Mouse (Mus musculus) adrenal gland, postnatal 14 days (tissue): ENCODE measurements around the gene Gm20388. TPM values are rescaled to one million over a fixed set of nuclear protein-coding genes. Genes with fewer than 3 reads are reported as not detected.
A peak's percentile ranks its signal among the peaks of the same experiment; 100 is the strongest.
"Not testable (repeated sequence)": the region's sequence is repeated elsewhere in the genome, so short reads cannot be mapped to it uniquely, and the experiment has no call there.

Experiments
- DNase-seq: peaks from one replicate; pipeline ENCODE4 v3.0.0; 2021; ENCODE audit warnings: mixed read lengths
- total RNA-seq: library from RNA; stranded (reverse); gene quantifications from 2 replicates; pipeline ENCODE4 v1.2.3, GENCODE M21; 2021

Gene Gm20388
- total RNA-seq, 1 experiment from 2014 or later = 17.6 TPM

DNA sequence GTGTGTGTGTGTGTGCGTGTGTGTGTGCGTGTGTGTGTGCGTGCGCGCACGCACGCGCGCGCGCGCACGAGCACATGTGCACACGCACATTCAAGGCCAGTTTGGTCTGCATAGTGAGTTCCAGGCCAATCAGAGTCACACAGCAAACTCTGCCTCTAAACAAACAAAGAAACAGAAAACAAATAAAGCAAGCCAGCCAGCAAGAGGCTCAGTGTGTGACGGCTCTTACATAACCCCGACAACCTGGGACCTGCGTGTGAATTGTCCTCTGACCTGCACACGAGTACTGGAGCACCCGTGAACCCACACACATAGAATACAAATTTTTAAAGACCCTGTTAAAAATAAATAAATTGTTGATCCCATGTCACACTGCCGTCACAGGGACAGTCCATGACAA is 1488.1 kb downstream of the Gm20388 start:
- no peak for DNase-seq

DNA sequence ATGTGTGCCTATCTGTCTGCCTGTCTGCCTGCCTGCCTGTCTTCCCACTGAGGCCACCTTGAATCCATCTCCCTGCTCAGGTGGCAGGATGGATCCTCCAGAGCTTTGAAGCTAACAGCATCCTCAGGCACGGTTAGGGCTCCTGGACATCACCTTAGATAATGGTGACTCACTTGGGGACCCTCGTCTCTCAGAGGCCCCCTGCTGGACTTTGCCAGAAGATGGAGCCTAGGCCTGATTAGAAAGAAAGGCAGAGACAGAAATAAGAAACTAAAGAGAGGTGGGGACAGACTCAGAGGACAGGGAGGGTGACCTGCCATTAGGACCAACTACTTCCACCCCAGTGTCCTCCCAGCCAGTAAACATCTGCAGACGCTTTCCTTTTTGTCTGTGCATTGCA is 1488.5 kb downstream of the Gm20388 start:
- no peak for DNase-seq

DNA sequence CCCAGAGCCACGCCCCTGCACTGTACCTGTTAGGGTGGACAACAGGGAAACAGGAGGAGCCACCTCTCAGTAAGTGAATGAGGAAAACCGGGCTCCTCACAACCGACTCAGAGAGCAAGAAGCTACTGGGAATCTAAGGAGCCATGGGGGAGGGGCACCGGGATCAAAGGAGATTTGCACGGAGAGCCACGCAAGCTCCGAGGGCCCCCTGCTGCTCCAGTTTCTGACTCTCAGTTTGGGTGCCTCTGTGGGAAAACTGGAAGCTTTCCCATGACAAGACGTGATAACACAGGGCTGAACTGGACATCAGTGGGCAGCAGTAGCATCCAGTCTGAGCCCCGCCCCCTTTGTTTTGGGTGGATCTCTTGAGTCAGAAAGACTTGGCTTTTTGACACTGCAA is 1489.9 kb downstream of the Gm20388 start:
- no peak for DNase-seq

DNA sequence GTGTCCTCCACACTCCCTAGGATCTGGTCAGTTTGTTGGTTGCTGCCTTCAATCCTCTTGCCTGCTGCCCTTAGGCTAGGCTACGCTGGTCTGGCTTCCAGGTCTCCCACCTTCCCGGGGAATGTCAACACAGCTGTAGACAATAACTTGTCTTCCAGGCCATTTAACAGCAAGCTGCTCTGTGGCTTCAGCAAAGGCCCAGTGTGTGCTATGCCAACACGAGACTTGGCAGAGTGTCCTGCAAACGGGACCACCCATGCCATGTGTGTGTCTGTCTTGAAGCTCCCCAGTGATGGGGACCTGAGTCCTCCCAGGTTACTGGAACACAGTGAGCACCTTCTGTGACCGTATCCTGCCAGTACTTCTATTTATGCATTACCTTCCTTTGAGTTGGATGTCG is 1493.2 kb downstream of the Gm20388 start:
- DNase-seq = no peak

DNA sequence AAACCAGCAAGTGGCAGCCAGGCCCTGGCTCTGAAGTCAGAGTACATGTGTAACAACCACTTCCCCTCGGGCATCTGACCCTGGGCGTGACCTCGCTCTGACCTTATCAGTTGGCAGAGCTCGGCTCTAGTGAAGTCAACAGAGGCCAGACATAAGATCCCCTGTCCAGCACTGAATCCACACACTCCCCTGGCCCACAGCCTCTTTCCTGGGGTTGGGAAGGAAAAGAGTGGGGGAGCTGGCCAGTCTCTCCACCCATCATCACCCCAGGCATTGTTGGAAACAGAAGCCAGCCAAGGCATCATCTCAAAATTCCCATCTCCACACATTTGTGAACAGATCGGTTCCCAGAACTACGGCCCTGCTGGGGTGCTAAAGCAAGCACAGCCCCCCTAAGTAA is 1507.4 kb downstream of the Gm20388 start:
- DNase-seq = peak; percentile 67

DNA sequence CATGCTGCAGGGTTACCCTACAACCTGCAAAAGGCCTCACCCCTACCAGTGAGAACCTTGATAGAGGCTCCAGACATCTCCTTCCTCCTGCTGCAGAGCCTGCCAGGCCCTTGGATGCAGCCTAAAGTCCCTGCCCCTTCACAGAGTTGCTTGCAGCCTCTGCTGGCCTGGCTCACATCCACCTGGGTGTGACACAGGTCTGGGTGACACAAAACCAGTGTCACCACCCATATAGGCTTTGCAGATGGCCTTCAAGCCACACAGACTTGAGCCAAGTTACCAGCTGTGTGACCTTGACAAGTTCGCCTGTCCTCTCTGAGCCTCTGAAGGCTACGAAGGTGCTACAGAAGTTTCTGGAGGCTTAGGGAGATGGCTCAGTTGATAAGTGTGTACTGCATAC is 1508.9 kb downstream of the Gm20388 start:
- peak; percentile 36 for DNase-seq

DNA sequence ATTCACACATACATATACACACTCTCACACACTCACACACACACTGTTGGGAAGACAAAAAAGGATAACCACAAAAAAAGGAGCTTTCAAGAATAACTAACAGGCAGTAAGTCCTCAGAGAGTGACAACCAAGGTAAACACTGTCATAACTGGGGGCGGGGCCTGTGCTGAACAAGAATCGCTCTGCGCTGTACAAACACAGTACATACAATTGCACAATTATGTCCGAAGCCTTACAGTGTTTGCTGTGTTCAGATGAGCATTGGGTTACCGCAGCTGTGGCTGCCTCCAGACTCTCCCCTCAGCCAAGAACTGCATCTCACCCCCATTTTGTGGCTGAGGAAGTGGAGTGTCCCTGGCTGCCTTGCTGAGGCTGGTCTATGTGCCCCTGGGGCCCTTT is 1510.4 kb downstream of the Gm20388 start:
- DNase-seq = peak; percentile 80

DNA sequence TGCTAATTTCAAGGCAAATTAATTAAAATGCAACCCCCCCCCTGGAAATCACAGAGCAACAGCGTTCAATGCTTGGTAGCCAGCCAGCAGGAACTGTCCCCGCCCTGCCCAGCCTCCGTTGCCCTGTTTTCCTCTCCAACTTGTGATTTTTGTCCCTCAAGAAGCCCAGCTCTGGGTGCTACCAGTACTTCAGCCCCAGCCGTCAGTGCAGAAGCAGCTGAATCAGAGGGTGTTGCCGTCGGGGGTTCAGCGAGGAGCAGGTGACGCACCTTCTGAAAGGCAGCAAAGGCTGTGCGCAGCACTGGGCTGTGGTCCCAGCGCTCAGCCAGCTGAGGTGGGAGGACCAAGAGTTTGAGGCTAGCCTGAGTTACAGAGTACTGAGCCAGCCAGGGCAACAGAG is 1513.4 kb downstream of the Gm20388 start:
- DNase-seq = no peak

DNA sequence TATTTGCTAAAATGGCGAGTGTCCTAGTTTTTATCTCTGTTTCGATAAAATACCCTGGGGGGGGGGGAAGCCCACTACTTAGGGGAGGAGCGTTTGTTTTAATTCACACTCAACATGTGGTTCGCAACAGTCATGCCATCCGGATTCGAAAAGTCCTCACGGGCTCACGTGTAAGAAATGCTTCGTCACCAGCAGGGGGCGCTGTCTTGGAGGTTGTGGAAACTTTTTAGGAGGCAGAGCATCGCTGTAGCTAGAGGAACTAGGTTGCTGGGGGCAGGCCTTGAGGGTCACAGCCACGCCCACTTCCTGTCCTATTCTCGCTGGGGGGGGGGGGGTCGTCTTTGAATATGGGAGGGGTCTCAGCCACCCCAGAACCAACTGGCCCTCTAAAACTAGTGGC is 1514.0 kb downstream of the Gm20388 start:
- peak; percentile 52 for DNase-seq

DNA sequence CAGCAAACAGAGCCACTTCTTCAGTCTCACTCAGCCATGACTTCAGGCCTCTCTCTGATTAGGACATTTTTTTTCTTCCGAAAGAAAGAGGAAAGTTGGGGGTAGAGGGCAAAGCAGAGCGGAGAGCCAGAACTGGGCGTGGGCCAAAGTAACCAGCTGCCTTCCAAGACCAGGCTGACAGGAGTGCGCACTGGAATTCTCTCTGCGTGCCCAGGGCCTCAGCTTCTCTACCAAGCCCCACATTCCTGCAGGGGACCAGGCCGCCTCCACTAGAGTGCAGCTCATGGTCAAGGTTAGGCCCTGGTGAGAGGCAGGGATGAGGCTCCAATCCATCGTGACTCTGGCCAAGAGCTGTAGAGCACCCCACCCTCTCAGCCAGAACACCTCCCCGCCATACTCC is 1520.9 kb downstream of the Gm20388 start:
- DNase-seq = peak; percentile 69

DNA sequence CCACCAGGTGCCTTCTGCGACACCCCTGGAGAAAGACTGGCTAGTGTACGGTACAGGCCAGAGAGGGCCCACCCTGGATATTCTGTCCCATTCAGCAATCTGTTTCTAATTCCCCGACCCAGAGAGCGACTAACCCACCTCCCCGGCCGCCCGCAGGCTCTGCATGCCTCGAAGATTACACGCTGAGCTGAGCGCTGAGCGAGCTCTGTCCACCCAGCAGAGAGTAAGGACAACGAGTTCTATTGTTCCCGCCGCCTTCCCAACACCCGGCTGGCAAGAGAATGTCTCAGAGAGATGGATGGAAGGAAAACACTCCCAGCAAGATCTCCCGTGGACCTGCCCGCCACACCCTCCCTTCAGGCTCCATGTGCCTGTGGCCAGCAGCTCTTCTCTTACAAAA is 1522.8 kb downstream of the Gm20388 start:
- no peak for DNase-seq

DNA sequence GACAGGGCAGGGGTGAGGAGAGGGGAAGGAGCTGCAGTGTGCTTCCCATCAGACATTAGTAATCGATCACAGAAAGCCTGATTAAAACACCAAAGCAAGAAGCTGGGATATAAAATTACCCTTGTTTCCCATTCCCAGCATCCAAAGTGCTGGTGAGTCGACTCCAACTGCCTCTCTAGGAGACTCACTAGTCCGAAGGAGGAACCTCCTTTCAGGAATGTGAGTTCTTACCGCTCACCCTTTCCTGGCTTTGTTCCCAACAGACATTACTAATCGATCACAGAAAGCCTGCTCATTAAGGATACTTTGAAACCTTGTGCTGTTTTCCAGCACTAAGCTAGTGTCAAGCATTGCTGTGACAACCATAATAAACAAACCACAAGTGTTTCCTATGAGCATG is 1526.0 kb downstream of the Gm20388 start:
- DNase-seq = peak; percentile 41

DNA sequence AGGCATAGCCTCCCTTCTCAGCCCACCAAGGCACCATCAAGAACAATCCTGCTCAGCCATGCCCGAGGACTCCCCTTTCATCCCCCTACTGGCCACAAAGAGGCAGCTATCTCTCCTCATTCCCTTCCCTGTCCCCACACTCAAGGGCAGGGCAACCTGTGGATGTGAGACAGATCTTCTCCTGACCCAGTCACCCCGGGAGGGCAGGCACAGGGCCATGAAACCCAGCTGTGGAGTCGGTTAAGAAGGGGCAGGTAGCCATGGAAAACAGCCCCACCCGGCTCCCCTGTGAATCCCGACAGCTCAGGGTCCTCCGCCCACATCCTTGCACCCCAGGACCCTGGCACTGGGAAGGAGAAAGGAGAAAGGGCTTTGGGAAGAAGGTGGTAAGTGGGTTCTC is 1526.9 kb downstream of the Gm20388 start:
- no peak for DNase-seq

DNA sequence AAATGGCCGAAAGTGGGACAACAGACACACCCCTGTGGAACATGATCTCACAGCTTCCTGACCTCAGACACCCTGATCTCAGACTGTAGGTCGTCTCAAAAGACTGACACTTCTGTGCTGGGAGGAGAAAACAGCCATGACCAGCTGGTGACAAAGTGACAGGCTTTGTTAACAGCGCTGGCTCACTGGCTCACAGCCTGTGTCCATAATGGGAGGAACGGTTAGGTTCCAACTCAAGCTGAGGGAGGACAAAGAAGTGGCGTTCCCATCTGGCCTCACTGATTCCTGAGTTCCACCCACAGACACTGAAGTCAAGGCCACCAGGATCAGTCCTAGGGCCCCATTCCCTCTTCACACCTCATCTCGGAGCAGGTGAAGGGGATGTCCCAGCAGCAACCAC is 1527.5 kb downstream of the Gm20388 start:
- DNase-seq = no peak

DNA sequence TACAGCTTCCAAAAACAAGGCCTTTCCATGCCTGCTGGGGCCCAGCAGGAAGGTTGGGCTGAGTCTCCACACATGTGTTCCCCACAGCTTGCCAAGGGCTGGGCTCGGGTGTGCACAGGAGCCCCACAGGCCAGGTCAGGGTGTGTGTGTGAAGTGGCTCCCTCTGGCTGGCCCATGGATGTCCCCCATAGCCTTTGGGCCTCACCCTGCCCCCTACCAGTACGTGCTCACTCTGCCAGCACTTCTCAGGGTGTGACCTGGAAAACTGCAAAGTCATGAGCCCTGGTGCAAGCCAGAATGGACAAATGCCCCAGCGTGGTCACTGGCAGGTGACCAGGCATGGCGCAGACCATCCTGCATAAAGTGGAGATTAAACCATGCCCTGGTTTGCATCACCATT is 1528.7 kb downstream of the Gm20388 start:
- DNase-seq = peak; percentile 35

DNA sequence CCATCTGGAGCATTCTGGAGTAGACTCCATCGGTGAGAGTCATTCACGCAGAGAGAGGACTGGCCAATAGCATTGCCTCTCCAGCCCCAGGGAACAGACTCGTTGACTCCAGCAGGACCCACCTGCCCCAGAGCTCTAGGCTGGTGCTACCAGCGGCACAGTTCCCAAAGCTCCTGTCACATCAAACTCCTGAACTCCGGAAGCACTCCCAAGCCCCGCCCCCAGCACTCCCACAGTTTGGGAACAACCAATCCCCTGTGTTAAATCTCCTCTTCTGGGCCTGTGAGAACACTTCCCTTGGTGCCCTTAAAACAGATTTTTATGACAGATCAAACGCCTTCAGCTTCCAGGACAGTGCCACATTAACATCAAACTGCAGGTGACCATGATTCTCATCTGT is 1532.7 kb downstream of the Gm20388 start:
- DNase-seq = no peak

DNA sequence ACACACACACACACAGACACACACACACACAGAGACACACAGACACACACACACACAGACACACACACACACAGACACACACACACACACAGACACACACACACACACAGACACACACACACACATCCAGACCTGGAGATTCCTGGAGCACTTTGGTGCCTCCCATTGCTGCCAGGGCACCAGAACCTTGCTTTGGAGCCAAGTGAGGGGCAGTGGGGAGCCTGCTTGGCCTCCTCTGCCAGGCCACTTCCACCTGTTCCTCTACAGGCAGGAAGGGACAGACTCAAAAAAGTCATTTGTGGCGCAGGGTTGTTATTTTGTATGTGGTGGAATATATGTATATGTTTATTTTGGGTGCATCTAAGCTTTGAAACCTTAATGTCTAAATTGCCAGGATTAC is 1533.9 kb downstream of the Gm20388 start:
- not testable (repeated sequence) for DNase-seq

DNA sequence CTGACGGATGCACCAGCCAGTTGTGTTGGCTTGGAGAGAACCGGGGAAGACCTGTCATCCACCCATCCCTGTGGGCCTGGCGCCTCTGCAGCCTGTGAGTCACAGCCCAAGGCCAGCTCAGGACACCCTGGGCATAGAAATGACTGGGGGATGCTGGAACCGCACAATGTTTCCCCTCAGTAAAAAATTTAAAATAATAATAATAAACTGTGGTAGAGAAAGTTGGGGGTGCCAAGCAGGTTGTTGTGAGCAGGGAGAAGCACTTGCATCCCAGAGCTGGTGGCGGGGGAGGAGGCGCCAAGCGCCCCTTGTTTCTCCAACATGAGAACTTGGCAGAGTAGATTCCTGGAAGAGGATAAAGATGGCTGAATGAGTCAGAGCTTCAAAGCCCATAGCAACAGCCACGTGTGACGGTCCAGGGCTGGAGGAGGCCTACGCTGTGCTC is 1534.4 kb downstream of the Gm20388 start:
- DNase-seq = peak; percentile 83

DNA sequence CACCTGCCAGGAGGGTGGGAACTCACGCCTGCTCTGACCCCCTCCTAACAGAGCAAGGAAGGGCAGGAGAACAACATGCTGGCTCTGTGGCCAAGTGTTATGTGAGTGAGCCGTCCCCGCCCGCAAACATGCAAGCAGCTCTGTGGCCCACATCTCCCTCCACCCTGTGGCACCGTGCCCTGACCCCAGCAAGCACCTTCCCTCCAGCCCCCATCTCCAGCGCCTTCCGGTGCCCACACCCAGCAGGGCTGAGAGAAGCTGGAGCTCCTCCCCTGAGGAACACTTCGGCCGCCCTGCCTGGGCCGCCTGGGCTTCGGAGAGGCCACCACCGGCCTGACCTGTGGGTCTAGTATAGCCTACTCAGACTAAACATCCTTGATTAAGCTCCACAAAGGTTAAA is 1535.5 kb downstream of the Gm20388 start:
- no peak for DNase-seq

DNA sequence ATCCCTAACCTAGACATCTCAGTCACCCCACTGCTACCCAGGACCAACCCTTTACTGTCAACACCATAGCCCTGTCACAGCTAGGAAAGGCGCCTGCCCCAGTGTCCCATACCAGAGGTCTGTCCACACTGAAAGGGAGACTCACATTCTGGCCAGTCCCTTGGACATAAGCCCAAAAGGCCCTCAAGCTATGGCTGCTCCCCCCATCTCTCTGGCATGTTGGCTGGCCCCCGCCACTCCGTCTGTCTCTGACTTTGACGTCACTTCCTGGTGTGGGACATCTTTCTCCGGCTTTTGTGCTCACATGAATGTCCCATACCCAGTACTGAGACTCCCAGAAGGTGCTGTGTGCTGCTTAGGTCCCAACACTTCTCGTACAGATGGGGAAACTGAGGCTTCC is 1536.2 kb downstream of the Gm20388 start:
- DNase-seq = no peak

DNA sequence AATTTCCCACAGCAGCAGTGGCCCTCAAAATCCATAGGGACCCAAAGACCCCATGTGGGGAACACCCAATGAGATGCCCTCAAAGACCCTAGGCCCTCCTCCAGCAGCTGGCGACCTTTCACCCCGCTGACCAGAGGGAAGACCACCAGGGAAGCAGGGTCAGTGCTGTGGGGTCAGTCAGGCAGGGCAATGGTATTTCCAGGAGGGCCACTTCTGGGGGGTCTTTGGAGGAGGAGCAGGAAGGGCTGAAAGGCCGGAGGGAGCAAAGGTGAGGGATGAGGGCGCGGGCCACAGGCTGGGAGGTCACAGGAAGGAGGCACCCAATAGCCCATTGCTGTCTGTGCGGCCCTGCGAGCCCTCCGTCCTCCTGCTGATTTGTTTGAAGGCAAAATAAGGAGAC is 1539.6 kb downstream of the Gm20388 start:
- no peak for DNase-seq

DNA sequence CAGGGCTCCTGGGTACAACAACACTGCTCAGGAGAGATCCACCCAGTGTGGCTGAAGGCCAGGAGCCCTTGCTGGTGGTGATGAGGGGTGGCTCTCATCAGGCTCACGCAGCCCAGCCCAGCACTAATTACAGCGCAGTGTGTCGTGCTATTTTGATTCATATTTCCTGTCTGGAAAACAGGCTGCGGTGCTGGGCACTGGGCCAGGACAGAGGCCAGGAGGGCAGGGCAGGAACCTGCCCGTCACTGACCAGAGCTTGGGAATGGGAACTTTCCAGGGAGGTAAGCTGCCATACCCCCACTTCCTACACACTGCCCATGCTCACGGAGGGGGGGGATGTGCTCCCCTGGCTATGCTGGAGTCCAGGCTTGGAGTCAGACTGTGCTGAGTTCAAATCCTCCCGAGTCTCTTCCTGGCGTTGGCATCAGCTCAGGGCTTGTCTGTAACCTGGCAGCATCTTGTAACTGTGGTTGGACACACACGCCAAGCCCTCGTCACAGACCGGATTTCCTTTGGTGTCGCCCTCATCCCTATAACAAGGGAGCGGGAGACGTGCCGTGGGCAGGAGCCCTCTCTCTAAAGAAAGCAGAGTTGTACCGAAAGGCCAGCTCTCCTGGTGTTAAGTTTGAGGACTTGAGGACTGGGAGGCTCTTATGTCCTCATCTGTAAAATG is 1540.9 kb downstream of the Gm20388 start:
- DNase-seq = peak; percentile 81

DNA sequence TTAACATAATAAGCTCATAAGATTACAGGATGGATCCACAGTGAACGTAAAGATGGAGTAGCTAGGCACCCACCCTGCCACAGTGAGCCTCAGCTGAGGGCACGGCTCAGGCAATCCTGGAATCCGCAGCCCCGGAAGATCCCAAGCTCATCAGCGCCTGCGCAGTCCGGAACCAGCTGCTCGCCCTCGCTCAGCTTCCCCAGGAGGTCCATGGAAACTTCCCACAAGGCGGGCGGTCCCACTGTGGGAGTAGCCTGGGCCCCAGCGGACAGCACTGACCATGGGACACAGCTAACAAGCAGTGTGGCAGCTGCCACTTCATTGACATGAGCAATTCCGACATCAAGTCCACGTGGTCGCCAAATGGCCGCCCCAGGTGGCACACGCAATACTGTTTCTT is 1544.1 kb downstream of the Gm20388 start:
- no peak for DNase-seq

DNA sequence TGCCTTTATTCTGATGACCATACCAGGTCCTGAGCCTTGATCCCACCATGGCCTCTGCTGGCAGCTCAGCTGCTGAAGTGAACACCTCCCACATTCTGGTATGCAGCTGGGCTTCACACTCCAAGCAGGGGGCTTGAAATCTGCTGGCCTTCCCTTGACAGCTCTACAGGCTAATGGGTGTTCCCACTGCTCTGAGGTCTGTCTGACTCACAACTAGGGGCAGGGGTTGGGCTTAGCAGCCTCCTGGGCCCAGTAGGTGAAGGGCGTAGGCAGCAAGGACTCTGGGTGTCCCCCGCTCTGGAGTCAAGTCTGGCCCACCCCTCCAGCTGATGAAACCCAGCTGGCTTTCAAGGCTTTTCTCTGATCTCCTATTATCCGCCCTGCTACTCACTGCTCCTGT is 1550.6 kb downstream of the Gm20388 start:
- DNase-seq = no peak

DNA sequence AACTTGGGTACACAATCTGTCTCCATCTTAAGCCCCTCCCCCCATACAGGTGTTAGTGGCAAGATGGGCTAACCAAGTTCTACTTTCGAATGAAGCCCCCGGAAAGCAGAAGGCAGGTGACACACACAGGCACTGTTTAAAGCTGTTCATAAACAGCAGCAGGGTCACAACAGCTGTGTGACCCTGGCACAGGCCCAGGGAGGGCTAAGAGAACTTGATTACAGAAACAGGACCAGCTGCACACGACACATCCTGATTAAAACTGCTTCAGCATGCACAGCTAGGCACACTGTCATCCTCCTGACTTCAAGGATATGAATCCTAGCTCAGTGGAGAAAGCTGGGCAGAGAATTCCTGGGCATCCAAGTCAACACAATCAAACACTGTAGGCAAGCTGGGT is 1551.5 kb downstream of the Gm20388 start:
- DNase-seq = no peak
